Mouse (Mus musculus): ENCODE measurements around the gene Ssh3.

GRCm38 (mm10) chr19:4300271-4300704 is 31.3 kb upstream of the Ssh3 start:
- TF ChIP-seq GATA1 (IDR thresholded peaks at IDR 0.05; ENCODE audit: low read length) (no peak), TAL1 (IDR thresholded peaks at IDR 0.05; ENCODE audit: low read length) (no peak)
